Mouse (Mus musculus): ENCODE data around the gene Cxcl10.

Cxcl10 gene

DNA sequence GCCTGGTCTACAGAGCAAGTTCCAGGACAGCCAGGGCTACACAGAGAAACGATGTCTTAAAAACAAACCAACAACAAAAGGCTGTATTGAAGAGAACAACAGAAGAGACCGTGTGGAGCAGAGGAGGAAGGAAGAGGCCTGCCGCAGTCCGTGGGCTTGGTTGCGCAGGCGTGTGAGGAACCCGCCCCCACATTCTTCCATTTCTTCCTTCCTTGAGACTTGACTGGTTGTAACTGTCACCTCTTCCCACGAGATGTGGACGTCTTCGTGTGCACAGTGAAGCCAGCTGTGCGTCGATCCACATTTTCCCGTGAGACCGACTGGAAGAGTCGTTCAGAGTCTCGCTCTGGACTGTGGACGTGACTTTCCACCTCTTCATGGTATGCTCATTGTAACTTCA lies 26.7 kb upstream of the Cxcl10 start:
- TF ChIP-seq GATA4 (IDR thresholded peaks at IDR 0.05; ENCODE audit: insufficient replicate concordance, low read length): no peak

- peak; percentile 77 for TF ChIP-seq GATA4 (IDR thresholded peaks at IDR 0.05; ENCODE audit: insufficient replicate concordance, low read length)
These were observed 26.0 kb upstream of the Cxcl10 start for GRCm38 (mm10) chr5:92374721-92375142.

- no peak for TF ChIP-seq GATA4 (IDR thresholded peaks at IDR 0.05; ENCODE audit: insufficient replicate concordance, low read length)
These were observed 23.9 kb upstream of the Cxcl10 start for GRCm38 (mm10) chr5:92372605-92373004.

DNA sequence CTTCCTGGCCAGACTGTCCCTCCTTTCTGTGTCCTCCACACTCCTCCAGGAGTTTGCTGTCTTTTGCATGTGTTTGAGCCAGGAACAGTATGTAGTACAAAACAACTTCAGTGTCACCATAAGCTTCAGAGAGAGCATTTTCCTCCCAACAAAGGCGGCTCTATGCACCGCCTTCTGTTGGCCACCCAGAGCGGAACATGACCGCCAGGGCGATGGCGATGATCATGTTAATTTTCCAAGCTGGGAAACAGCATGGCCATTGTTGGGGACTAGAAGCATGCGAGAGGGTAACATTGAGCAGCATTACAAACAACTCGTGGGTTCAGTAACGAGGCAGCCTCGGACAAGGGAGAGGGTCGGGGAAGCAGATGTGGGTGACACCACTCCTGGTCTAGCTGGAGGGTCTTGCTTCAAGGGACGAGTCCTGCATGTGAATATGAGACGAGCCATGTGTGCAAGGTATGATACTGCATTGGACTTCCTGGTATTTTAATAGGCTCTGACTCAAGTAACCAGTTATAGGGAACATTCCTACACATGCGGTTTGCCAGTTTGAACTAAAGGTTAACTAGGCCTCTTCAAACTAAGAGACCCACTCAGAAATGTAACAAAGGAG lies 22.8 kb upstream of the Cxcl10 start:
- TF ChIP-seq GATA4 (IDR thresholded peaks at IDR 0.05; ENCODE audit: insufficient replicate concordance, low read length): no peak

- no peak for TF ChIP-seq GATA4 (IDR thresholded peaks at IDR 0.05; ENCODE audit: insufficient replicate concordance, low read length)
These were observed 22.2 kb upstream of the Cxcl10 start for GRCm38 (mm10) chr5:92370891-92371290.

GRCm38 (mm10) chr5:92370392-92370791 lies 21.7 kb upstream of the Cxcl10 start:
- TF ChIP-seq GATA4 (IDR thresholded peaks at IDR 0.05; ENCODE audit: insufficient replicate concordance, low read length): no peak

DNA sequence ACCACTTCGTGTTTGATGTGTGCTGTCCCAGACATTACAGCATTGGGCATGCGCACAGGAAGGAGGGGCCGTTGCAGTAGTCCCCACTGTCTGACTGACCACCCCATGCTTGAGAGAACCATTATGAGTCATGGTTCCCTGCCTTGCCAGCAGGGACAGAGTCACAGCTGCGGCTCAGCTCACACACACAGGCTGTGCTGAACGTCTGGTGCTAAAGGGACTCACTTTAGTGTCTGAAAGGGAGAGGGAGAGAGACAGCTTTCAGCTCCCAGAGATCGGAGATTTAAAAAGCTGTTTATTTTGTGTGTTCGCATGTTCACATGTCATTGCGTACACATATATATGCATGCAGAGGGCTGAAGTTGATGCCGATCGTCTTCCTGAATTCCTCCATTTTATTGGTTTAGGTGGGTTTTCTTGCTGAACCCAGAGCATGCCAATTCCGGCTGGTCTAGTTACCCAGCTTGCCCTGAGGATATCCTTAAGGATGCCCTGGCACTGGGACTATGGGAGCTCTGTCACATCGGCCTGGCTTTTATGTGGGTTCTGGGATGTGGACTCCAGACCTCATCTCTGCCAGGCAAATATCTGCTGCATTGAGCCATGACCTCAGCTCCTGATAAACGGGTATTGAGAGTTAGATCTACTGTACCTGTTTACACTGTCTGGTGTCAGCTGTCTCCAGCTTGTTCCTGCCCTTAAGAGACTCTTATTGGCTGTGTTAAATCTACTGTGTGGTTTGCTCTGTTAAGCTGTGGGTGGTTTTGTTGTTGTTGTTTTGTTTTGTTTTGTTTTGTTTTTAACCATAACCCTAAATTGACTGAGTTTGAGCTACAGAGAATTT lies 20.7 kb upstream of the Cxcl10 start:
- TF ChIP-seq GATA4 (IDR thresholded peaks at IDR 0.05; ENCODE audit: insufficient replicate concordance, low read length): no peak

GRCm38 (mm10) chr5:92368392-92368791 lies 19.7 kb upstream of the Cxcl10 start:
- TF ChIP-seq GATA4 (IDR thresholded peaks at IDR 0.05; ENCODE audit: insufficient replicate concordance, low read length): no peak

DNA sequence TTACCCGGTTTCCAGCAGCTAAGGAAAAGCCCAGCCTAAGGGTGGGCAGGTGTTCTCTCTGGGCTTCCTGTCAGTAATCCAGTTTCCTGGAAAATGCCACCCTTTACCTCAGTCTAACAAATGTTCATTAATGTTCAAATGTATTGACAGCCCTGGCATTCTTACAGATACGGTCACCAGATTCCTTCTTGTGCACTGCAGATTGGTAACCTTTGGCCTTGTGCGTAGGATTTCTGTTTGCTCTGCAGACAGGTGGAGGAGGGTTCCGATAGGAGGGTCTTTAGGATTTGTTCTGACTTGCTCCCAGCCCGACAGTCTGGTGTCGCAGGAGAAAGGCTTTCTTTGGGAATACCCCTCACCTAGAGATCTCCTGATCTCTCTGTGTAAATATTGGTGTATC lies 17.9 kb upstream of the Cxcl10 start:
- TF ChIP-seq GATA4 (IDR thresholded peaks at IDR 0.05; ENCODE audit: insufficient replicate concordance, low read length): no peak

DNA sequence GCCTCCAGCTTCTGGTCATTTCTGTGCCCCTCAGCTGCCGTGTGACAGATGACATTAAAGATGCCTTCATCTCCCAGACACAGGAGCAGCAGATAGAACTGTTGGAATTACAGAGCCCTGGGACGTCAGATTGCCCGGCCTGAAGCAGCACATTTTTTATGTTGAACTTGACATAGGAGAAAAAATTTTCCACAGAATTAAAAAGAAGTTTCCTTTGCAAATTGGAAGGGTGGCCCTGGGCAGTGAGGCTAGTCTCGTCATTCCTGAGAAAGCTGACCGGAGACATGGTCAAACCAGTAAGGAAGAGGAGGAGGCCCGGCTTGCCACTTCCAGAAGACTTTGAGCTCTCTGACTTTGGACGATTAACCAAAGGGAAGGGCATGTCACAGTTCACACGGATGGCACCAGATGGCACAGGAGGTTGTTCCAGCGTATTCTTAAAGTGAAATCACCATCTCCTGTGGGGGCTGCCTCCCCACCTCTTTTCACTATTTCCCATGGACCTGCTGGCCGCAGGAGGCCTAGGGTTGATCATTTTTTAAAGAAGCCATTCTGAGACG lies 16.5 kb upstream of the Cxcl10 start:
- no peak for TF ChIP-seq GATA4 (IDR thresholded peaks at IDR 0.05; ENCODE audit: insufficient replicate concordance, low read length)

DNA sequence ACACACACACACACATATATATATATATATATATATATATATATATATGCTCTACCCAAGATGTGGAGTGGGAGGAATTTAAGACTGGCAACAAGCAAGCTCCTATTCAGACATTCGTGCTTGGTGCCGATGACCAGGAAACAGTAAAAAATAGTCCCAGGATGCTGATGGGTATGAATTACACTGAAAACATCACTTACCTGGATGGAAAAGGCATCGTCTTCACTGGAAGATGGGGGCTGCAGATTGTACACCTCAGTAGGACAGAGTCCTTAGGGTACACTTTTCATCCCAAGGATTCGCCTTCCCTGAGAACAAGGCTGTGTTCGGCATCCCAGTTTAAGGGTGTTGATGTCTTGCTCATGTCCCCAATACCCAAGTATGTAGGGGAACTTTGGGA lies 15.3 kb upstream of the Cxcl10 start:
- TF ChIP-seq GATA4 (IDR thresholded peaks at IDR 0.05; ENCODE audit: insufficient replicate concordance, low read length): no peak

GRCm38 (mm10) chr5:92363179-92363578 lies 14.5 kb upstream of the Cxcl10 start:
- no peak for TF ChIP-seq GATA4 (IDR thresholded peaks at IDR 0.05; ENCODE audit: insufficient replicate concordance, low read length)

GRCm38 (mm10) chr5:92358767-92359455 lies 10.2 kb upstream of the Cxcl10 start:
- no peak for TF ChIP-seq GATA4 (IDR thresholded peaks at IDR 0.05; ENCODE audit: insufficient replicate concordance, low read length)

DNA sequence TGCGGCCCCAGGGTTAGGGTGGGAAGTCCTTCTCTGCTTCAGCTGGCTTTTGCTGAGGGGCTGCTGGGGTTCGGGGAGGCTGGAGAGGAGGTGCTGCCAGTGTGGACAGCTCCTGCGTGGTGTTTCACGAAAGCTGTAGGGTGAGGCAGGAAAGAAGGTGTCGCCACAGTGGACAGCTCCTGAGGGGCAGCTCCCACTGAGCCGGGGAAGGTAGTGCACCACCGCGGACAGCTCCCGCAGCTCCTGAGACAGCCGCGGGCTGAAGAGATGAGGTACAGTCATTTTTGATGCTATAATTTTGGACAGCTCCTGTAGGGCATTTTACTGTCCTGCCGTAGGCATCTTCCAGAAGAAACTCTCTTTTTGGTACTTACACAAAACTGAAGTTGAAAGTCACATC lies 9.3 kb upstream of the Cxcl10 start:
- no peak for TF ChIP-seq GATA4 (IDR thresholded peaks at IDR 0.05; ENCODE audit: insufficient replicate concordance, low read length)

- TF ChIP-seq GATA4 (IDR thresholded peaks at IDR 0.05; ENCODE audit: insufficient replicate concordance, low read length): no peak; the same call in 1 of the 2 replicates
These were observed 4.8 kb upstream of the Cxcl10 start for GRCm38 (mm10) chr5:92353517-92353916.

DNA sequence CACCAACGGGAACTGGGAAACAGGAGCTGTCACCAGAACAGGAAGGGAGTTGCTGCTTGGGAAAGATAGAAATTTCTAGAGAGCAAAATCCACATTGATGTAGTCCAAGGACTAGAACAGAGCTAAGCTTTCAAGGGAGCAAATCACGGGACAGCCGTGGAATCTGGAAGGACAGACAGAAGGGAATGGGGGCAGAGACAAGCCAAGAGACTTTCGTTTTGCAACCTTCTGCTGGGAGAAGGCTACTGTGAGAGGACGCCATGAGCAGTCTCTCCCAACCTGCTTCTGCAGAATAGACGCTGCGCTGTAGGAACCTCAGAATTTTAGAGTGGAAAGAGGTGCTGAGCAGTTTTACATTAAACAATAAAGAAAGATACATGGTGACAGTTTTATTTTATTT lies 1.0 kb upstream of the Cxcl10 start:
- no peak for TF ChIP-seq GATA4 (IDR thresholded peaks at IDR 0.05; ENCODE audit: insufficient replicate concordance, low read length)
